Mouse (Mus musculus): ENCODE data around the gene Spc25. TPM values are rescaled to one million over a fixed set of nuclear protein-coding genes. Genes with fewer than 3 reads are reported as not detected.

The Spc25 gene
- polyA plus RNA-seq (2012; fragmentation: generic; extraction: Trizol): 10 to 100 TPM in 1 of 2 experiments, 1 to 10 TPM in 1; 1.8 to 14.7 TPM

DNA sequence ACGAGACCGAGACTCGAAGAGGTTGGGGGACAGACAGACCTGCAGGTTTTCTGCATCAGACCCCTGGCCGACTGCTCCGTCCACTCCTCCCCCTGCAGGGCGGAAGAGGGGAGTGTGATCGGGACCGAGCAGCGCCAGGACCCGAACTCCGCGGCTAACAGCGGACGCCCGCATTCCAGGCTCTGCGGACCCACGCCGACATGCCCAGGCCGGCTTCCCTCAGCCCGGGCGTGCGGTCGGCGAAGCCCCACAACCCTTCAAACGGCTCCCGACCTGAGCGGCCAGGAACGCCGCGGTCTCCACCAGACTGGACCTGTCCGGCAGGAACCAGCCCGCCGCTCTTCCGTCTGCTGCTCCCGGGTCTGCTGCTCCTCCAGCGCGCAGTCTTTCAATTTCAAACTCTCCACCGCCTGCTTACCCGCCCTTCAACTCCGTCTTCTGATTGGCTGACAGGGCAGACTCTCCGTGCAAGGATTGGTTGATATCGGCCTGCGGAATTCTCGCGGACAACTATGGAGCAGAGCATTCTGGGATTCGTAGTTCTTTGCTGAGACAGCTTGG lies at the start of gene Spc25:
Gene Spc25 (minus strand): TSS at position 404 of the 561 bp plus-strand sequence.

GRCm38 (mm10) chr2:69210773-69211172 lies 4.8 kb upstream of the Spc25 start, which contains the start of gene G6pc2:
TSS of gene G6pc2 (plus strand) at chr2:69211073.

Other genes with a start within 250 kb of the Spc25 start
- not detected for gene Nostrin, start 70.4 kb downstream of the Spc25 start, polyA plus RNA-seq (2012; fragmentation: generic; extraction: Trizol)
- not detected for gene G6pc2, start 4.9 kb upstream of the Spc25 start, polyA plus RNA-seq (2012; fragmentation: generic; extraction: Trizol)
- under 1 TPM; 0.05 to 0.25 TPM for gene Abcb11, start 136.4 kb upstream of the Spc25 start, polyA plus RNA-seq (2012; fragmentation: generic; extraction: Trizol)
- gene Dhrs9, start 174.3 kb upstream of the Spc25 start, polyA plus RNA-seq (2012; fragmentation: generic; extraction: Trizol): 1 to 10 TPM in 1 of 2 experiments, under 1 TPM in 1; 0.05 to 1.0 TPM